Mouse (Mus musculus) CD8-positive naive resting alpha-beta T cell, adult 57 days (primary cell): ENCODE measurements around the gene Mgl2. TPM values are rescaled to one million over a fixed set of nuclear protein-coding genes. Genes with fewer than 3 reads are reported as not detected.

Experiments
- total RNA-seq: library from RNA; stranded (reverse); gene quantifications from one replicate; pipeline ENCODE4 v1.2.4, GENCODE M21; 2023

Mgl2 gene
- not detected for total RNA-seq

GRCm38 (mm10) chr11:70129926-70130379, at the start of gene Mgl2:
TSS of gene Mgl2 (plus strand) at chr11:70130329.

GRCm38 (mm10) chr11:70091986-70092783, 37.9 kb upstream of the Mgl2 start, which contains the start of gene Asgr2:
TSS of gene Asgr2 (plus strand) at chr11:70092644.

GRCm38 (mm10) chr11:70155897-70156296, 25.8 kb downstream of the Mgl2 start, which contains the start of gene Clec10a:
TSS of gene Clec10a (plus strand) at chr11:70156197.

Other genes starting within 250 kb of the Mgl2 start
- gene Kctd11, start 248.9 kb upstream of the Mgl2 start, total RNA-seq = 1.0 TPM
- gene Acap1, start 234.8 kb upstream of the Mgl2 start, total RNA-seq = 435 TPM
- 2.8 TPM for gene 2810408A11Rik, start 229.3 kb upstream of the Mgl2 start, total RNA-seq
- gene Neurl4, start 229.3 kb upstream of the Mgl2 start, total RNA-seq = 44.9 TPM
- 145 TPM for gene Gps2, start 216.4 kb upstream of the Mgl2 start, total RNA-seq
- gene Eif5a, start 208.4 kb upstream of the Mgl2 start, total RNA-seq = 317 TPM
- not detected for gene Ybx2, start 194.5 kb upstream of the Mgl2 start, total RNA-seq
- gene Slc2a4, start 182.1 kb upstream of the Mgl2 start, total RNA-seq = not detected
- gene Cldn7, start 165.6 kb upstream of the Mgl2 start, total RNA-seq = not detected
- gene Ctdnep1, start 149.2 kb upstream of the Mgl2 start, total RNA-seq = 114 TPM
- 36.4 TPM for gene Elp5, start 147.8 kb upstream of the Mgl2 start, total RNA-seq
- 172 TPM for gene Gabarap, start 139.2 kb upstream of the Mgl2 start, total RNA-seq
- 55.3 TPM for gene Phf23, start 134.6 kb upstream of the Mgl2 start, total RNA-seq
- gene Dvl2, start 129.7 kb upstream of the Mgl2 start, total RNA-seq = 47.2 TPM
- 46.3 TPM for gene Acadvl, start 114.9 kb upstream of the Mgl2 start, total RNA-seq
- gene Dlg4, start 113.4 kb upstream of the Mgl2 start, total RNA-seq = 27.8 TPM
- gene Asgr1, start 76.2 kb upstream of the Mgl2 start, total RNA-seq = not detected
- not detected for gene Asgr2, start 37.7 kb upstream of the Mgl2 start, total RNA-seq
- gene Clec10a, start 25.9 kb downstream of the Mgl2 start, total RNA-seq = not detected
- not detected for gene Slc16a11, start 82.4 kb downstream of the Mgl2 start, total RNA-seq
- gene Slc16a13, start 90.7 kb downstream of the Mgl2 start, total RNA-seq = 2.5 TPM
- gene Bcl6b, start 99.5 kb downstream of the Mgl2 start, total RNA-seq = 0.15 TPM
- 60.8 TPM for gene 0610010K14Rik, start 107.6 kb downstream of the Mgl2 start, total RNA-seq
- gene Gm21988, start 109.5 kb downstream of the Mgl2 start, total RNA-seq = 4.4 TPM
- gene Rnasek, start 109.5 kb downstream of the Mgl2 start, total RNA-seq = 59.2 TPM
- not detected for gene Alox12, start 125.0 kb downstream of the Mgl2 start, total RNA-seq
- not detected for gene Alox12e, start 192.3 kb downstream of the Mgl2 start, total RNA-seq
- gene Alox15, start 221.7 kb downstream of the Mgl2 start, total RNA-seq = 0.77 TPM